Mouse (Mus musculus): ENCODE data around the gene Cep104. TPM values are rescaled to one million over a fixed set of nuclear protein-coding genes. Genes with fewer than 3 reads are reported as not detected.

Gene Cep104
- polyA plus RNA-seq, 1 experiment from 2014 or later = 21.1 TPM

- no peak for DNase-seq (ENCODE audit: low spot score)
- Histone ChIP-seq H3K4me3 (no peak overlapping the region), H3K27me3 (ENCODE audit: insufficient read depth, poor library complexity, severe bottlenecking) (no peaks in the 10 kb centered on the region), H3K27ac (no peak overlapping the region), H3K4me1 (replicated peaks) (peaks cover 18% of the 10 kb centered on the region), H3K9me3 (no peaks in the 10 kb centered on the region), H3K36me3 (peaks cover 52% of the 10 kb centered on the region)
- WGBS = 81% methylated on average over 4 of the region's 4 CpGs
Measured at GRCm38 (mm10) chr4:154007759-154008158, 32.8 kb downstream of the Cep104 start.

- Histone ChIP-seq H3K9me3 (no peaks in the 10 kb centered on the region), H3K27me3 (ENCODE audit: insufficient read depth, poor library complexity, severe bottlenecking) (no peaks in the 10 kb centered on the region), H3K36me3 (peaks cover 46% of the 10 kb centered on the region), H3K4me3 (peak overlapping the region; percentile 100), H3K4me1 (replicated peaks) (peaks cover 35% of the 10 kb centered on the region), H3K27ac (peak overlapping the region; percentile 90)
- 29% methylated on average over 13 of the region's 13 CpGs for WGBS
- DNase-seq (ENCODE audit: low spot score) = no peak
Measured at GRCm38 (mm10) chr4:154010907-154011645, 36.1 kb downstream of the Cep104 start.

- Histone ChIP-seq H3K4me1 (replicated peaks) (peaks cover 35% of the 10 kb centered on the region), H3K36me3 (peaks cover 46% of the 10 kb centered on the region), H3K9me3 (no peaks in the 10 kb centered on the region), H3K4me3 (peak within 1 kb of the TSS; percentile 100), H3K27ac (peak within 1 kb of the TSS; percentile 90), H3K27me3 (ENCODE audit: insufficient read depth, poor library complexity, severe bottlenecking) (no peaks in the 10 kb centered on the region)
- WGBS = under 1% methylated on average over 59 of the region's 59 CpGs
- peak; percentile 87 for DNase-seq (ENCODE audit: low spot score)
Measured at GRCm38 (mm10) chr4:154011646-154012089, 36.7 kb downstream of the Cep104 start, which contains the start of gene Lrrc47. TSS of gene Lrrc47 (plus strand) at chr4:154011731.

DNA sequence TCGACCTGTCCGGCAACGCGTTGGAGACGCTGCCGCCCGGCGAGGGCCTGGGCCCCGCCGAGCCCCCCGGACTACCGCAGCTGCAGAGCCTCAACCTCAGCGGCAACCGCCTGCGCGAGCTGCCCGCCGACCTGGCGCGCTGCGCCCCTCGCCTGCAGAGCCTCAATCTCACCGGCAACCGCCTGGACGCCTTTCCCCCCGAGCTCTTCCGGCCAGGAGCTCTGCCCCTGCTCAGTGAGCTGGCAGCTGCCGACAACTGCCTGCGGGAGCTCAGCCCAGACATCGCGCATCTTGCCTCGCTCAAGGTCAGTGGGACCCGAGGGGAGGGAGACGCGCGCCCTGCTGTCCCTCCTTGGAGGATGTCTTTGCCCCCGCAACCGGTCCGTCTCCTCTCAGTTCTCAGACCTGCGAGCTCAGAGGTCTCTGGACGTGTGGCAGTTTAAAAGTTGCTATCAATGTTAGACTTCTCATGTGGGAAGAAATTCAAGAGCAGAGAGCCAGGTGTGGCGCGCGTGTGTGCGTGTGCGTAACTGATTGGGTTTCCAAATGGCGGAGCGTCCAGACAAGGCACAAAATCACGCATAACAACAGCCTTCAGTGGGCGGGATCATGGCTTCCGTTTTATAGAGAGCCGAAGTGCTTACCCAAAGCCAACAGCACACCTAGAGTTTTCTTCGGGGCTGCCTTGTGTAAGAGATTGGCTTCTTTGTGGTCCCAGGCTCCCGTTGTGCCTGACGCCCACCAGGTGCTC is 37.3 kb downstream of the Cep104 start:
- H3K36me3 ChIP-seq = peaks cover 46% of the 10 kb centered on the region
- H3K27me3 ChIP-seq (ENCODE audit: insufficient read depth, poor library complexity, severe bottlenecking) = no peaks in the 10 kb centered on the region
- peak; percentile 19 for DNase-seq (ENCODE audit: low spot score)
- 3% methylated on average over 55 of the region's 55 CpGs for WGBS
- peaks cover 35% of the 10 kb centered on the region for H3K4me1 ChIP-seq (replicated peaks)
- no peaks in the 10 kb centered on the region for H3K9me3 ChIP-seq
- H3K27ac ChIP-seq = peak overlapping the region; percentile 90
- peak overlapping the region; percentile 100 for H3K4me3 ChIP-seq

GRCm38 (mm10) chr4:154015476-154015875 is 40.5 kb downstream of the Cep104 start:
- no peaks in the 10 kb centered on the region for H3K27me3 ChIP-seq (ENCODE audit: insufficient read depth, poor library complexity, severe bottlenecking)
- H3K27ac ChIP-seq = no peak overlapping the region
- WGBS = 95% methylated on average over 11 of the region's 11 CpGs
- no peak overlapping the region for H3K4me3 ChIP-seq
- no peak for DNase-seq (ENCODE audit: low spot score)
- peaks cover 71% of the 10 kb centered on the region for H3K36me3 ChIP-seq
- H3K4me1 ChIP-seq (replicated peaks) = peaks cover 35% of the 10 kb centered on the region
- no peaks in the 10 kb centered on the region for H3K9me3 ChIP-seq

GRCm38 (mm10) chr4:154019571-154019970 is 44.6 kb downstream of the Cep104 start:
- H3K4me3 ChIP-seq = no peak overlapping the region
- 81% methylated on average over 7 of the region's 7 CpGs for WGBS
- peaks cover 10% of the 10 kb centered on the region for H3K27me3 ChIP-seq (ENCODE audit: insufficient read depth, poor library complexity, severe bottlenecking)
- DNase-seq (ENCODE audit: low spot score) = no peak
- peaks cover 16% of the 10 kb centered on the region for H3K4me1 ChIP-seq (replicated peaks)
- no peak overlapping the region for H3K27ac ChIP-seq
- peaks cover 81% of the 10 kb centered on the region for H3K36me3 ChIP-seq
- H3K9me3 ChIP-seq = no peaks in the 10 kb centered on the region

GRCm38 (mm10) chr4:154021432-154021831 is 46.4 kb downstream of the Cep104 start:
- H3K4me1 ChIP-seq (replicated peaks) = peaks cover 34% of the 10 kb centered on the region
- no peak overlapping the region for H3K27ac ChIP-seq
- peaks cover 28% of the 10 kb centered on the region for H3K27me3 ChIP-seq (ENCODE audit: insufficient read depth, poor library complexity, severe bottlenecking)
- H3K9me3 ChIP-seq = no peaks in the 10 kb centered on the region
- peaks cover 62% of the 10 kb centered on the region for H3K36me3 ChIP-seq
- no peak for DNase-seq (ENCODE audit: low spot score)
- H3K4me3 ChIP-seq = no peak overlapping the region
- 92% methylated on average over 9 of the region's 9 CpGs for WGBS

DNA sequence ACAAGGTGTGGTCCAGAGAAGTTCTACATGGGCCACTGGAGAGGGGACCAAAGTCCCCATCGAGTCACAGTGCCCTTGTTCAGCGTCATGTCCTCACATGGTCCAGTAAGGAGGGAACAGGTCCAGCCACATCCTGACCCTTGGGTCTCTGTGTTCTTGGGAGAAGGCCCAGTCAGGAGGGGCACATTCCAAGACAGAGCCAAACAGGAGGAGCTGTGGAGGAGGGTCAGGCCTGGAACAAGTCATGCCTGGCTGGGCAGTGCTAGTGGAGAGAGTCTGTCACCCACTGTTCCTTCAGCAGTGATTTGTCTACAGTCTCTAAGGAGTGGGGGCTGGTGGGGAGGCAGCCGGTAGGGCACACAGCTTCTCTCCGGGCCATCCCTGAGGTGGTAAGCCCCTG is 47.4 kb downstream of the Cep104 start:
- Histone ChIP-seq H3K4me1 (replicated peaks) (peaks cover 37% of the 10 kb centered on the region), H3K36me3 (peaks cover 53% of the 10 kb centered on the region), H3K27ac (no peak overlapping the region), H3K27me3 (ENCODE audit: insufficient read depth, poor library complexity, severe bottlenecking) (peaks cover 38% of the 10 kb centered on the region), H3K4me3 (no peak overlapping the region), H3K9me3 (no peaks in the 10 kb centered on the region)
- 78% methylated on average over 4 of the region's 4 CpGs for whole genome bisulfite sequencing
- DNase-seq (ENCODE audit: low spot score) = no peak

DNA sequence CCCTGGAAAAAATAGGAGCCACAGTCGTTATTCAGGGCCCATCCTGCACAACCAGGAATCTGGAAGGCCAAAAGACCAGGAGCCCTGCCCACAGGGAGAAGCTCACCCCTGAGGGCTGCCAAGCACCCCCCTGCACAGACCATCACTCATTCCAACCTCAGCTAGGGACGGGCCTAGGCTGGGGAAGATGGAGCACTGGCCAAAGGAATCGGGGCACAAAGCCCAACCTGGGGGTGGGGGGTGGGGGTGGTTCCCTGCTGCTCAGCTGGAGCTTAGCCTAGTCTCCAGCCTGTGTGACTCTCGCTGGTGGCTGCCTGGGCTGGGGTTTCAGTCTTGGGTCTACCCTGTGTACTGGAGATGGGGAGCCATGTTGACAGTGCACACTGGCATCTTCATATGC is 47.9 kb downstream of the Cep104 start:
- Histone ChIP-seq H3K4me1 (replicated peaks) (peaks cover 37% of the 10 kb centered on the region), H3K27me3 (ENCODE audit: insufficient read depth, poor library complexity, severe bottlenecking) (peaks cover 41% of the 10 kb centered on the region), H3K9me3 (no peaks in the 10 kb centered on the region), H3K27ac (0 out of 2 replicates have a peak overlapping the region, but pooled peaks have one; percentile 16), H3K4me3 (no peak overlapping the region), H3K36me3 (peaks cover 48% of the 10 kb centered on the region)
- no peak for DNase-seq (ENCODE audit: low spot score)
- WGBS = 35% methylated on average over 4 of the region's 4 CpGs

GRCm38 (mm10) chr4:154023754-154024601 is 49.0 kb downstream of the Cep104 start:
- peaks cover 37% of the 10 kb centered on the region for H3K4me1 ChIP-seq (replicated peaks)
- DNase-seq (ENCODE audit: low spot score) = no peak
- peak overlapping the region; percentile 49; the same call in 1 of the 2 replicates for H3K4me3 ChIP-seq
- H3K27ac ChIP-seq = peak overlapping the region; percentile 53
- WGBS = 27% methylated on average over 8 of the region's 8 CpGs
- H3K36me3 ChIP-seq = peaks cover 37% of the 10 kb centered on the region
- H3K27me3 ChIP-seq (ENCODE audit: insufficient read depth, poor library complexity, severe bottlenecking) = peaks cover 41% of the 10 kb centered on the region
- H3K9me3 ChIP-seq = no peaks in the 10 kb centered on the region

GRCm38 (mm10) chr4:154024729-154025521 is 49.9 kb downstream of the Cep104 start:
- H3K27me3 ChIP-seq (ENCODE audit: insufficient read depth, poor library complexity, severe bottlenecking) = peaks cover 41% of the 10 kb centered on the region
- peaks cover 27% of the 10 kb centered on the region for H3K36me3 ChIP-seq
- H3K4me1 ChIP-seq (replicated peaks) = peaks cover 37% of the 10 kb centered on the region
- WGBS = 38% methylated on average over 17 of the region's 17 CpGs
- no peaks in the 10 kb centered on the region for H3K9me3 ChIP-seq
- H3K27ac ChIP-seq = 0 out of 2 replicates have a peak overlapping the region, but pooled peaks have one; percentile 80
- H3K4me3 ChIP-seq = peak overlapping the region; percentile 49
- no peak for DNase-seq (ENCODE audit: low spot score)
